Mouse (Mus musculus) cerebellum, adult 9-10 months (tissue): Measurements from ENCODE around the gene Apopt1.
"Not testable (repeated sequence)": the region's sequence is repeated elsewhere in the genome, so short reads cannot be mapped to it uniquely, and the experiment has no call there.

Experiments
- DNase-seq: peaks from one replicate; pipeline ENCODE4 v3.0.0; 2022

Apopt1 gene

GRCm38 (mm10) chr12:111710091-111710490, 3.0 kb upstream of the Apopt1 start:
- DNase-seq: no peak

- DNase-seq: no peak
These were observed 585 bp upstream of the Apopt1 start for GRCm38 (mm10) chr12:111712476-111712875.

GRCm38 (mm10) chr12:111713880-111714279, 819 bp downstream of the Apopt1 start:
- DNase-seq: not testable (repeated sequence)

GRCm38 (mm10) chr12:111716505-111716904, 3.4 kb downstream of the Apopt1 start:
- DNase-seq: no peak

- DNase-seq: peak; percentile 76
These were observed 5.6 kb downstream of the Apopt1 start for GRCm38 (mm10) chr12:111718656-111719055.

- DNase-seq: no peak
These were observed 7.2 kb downstream of the Apopt1 start for GRCm38 (mm10) chr12:111720222-111720621.

GRCm38 (mm10) chr12:111722654-111723053, 9.6 kb downstream of the Apopt1 start:
- DNase-seq: peak; percentile 74

- DNase-seq: peak; percentile 87
These were observed 11.7 kb downstream of the Apopt1 start for GRCm38 (mm10) chr12:111724638-111725337.

GRCm38 (mm10) chr12:111725338-111726121, 12.5 kb downstream of the Apopt1 start:
- peak; percentile 62 for DNase-seq

- DNase-seq: no peak
These were observed 13.0 kb downstream of the Apopt1 start for GRCm38 (mm10) chr12:111726122-111726463.

- no peak for DNase-seq
These were observed 14.9 kb downstream of the Apopt1 start for GRCm38 (mm10) chr12:111727956-111728355.

- DNase-seq: peak; percentile 92
These were observed 19.1 kb downstream of the Apopt1 start for GRCm38 (mm10) chr12:111731822-111732807.

- DNase-seq: no peak
These were observed 19.9 kb downstream of the Apopt1 start for GRCm38 (mm10) chr12:111732921-111733320.

GRCm38 (mm10) chr12:111734912-111735311, 21.9 kb downstream of the Apopt1 start:
- peak; percentile 41 for DNase-seq

GRCm38 (mm10) chr12:111736676-111737075, 23.6 kb downstream of the Apopt1 start:
- DNase-seq: not testable (repeated sequence)

- DNase-seq: no peak
These were observed 24.3 kb downstream of the Apopt1 start for GRCm38 (mm10) chr12:111737370-111737769.

- peak; percentile 84 for DNase-seq
These were observed 25.7 kb downstream of the Apopt1 start for GRCm38 (mm10) chr12:111738754-111739153.

- DNase-seq: no peak
These were observed 28.3 kb downstream of the Apopt1 start for GRCm38 (mm10) chr12:111741338-111741737.

- DNase-seq: no peak
These were observed 30.4 kb downstream of the Apopt1 start for GRCm38 (mm10) chr12:111743419-111743818.

GRCm38 (mm10) chr12:111743981-111744423, 30.9 kb downstream of the Apopt1 start:
- DNase-seq: no peak

GRCm38 (mm10) chr12:111745274-111745673, 32.2 kb downstream of the Apopt1 start:
- no peak for DNase-seq

GRCm38 (mm10) chr12:111746091-111746490, 33.0 kb downstream of the Apopt1 start:
- DNase-seq: no peak

GRCm38 (mm10) chr12:111747421-111747820, 34.4 kb downstream of the Apopt1 start:
- no peak for DNase-seq
